Mouse (Mus musculus): Measurements from ENCODE around the gene Wwc2.

DNA sequence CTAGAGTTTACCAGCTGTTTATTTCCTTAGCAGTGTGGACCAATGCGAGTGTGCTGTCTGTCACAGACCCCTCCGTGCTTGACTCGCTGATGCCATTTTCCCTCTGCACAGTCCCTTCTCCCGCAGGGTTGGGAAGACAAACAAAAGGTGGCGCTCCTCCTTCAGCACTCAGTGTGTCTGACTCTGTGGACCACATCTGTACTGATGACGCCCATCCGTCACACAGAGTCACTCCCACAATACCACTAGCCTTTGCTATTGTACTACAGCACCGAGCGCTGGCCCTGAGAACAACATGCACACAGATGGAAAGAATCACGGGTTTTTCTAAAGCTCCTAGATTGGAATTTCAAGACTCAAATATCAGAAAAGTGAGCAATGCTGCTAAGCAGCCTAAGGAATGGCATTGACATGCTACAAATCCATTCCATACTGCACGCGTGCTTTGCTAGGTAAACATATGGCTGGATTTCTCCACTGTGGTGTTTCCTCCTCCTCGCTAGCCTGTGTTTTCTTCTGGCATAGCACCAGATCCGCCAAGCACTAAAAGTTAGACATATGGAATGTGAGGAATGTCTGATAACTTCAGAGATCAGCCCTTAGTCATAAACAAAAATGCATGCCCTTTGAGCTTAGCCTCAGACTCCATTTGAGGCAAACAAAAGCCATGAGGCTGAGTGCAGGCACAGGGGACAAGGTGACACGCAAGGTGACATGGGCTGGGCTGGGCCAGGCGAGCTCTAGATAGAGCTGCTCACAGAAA lies 58.5 kb downstream of the Wwc2 start:
- TF ChIP-seq CTCF (IDR thresholded peaks at IDR 0.05; ENCODE audit: control insufficient read depth, insufficient read depth, insufficient replicate concordance, low read depth, low read length), result no peak
- no peak for TF ChIP-seq POLR2A (IDR thresholded peaks at IDR 0.05; ENCODE audit: control insufficient read depth, low read depth, low read length)
